Mouse (Mus musculus) forelimb bud, embryonic 11.5 days (tissue): Measurements from ENCODE around the gene Kat2b.
"Not testable (repeated sequence)": the region's sequence is repeated elsewhere in the genome, so short reads cannot be mapped to it uniquely, and the experiment has no call there.

Experiments used
- DNase-seq: peaks from one replicate; pipeline ENCODE4 v3.0.0-alpha.2; 2012; ENCODE audit warnings: low read depth, low spot score

Kat2b gene

GRCm38 (mm10) chr17:53596941-53597790 lies 30.5 kb downstream of the Kat2b start:
- no peak for DNase-seq

GRCm38 (mm10) chr17:53598571-53598970 lies 31.9 kb downstream of the Kat2b start:
- DNase-seq, result no peak

- not testable (repeated sequence) for DNase-seq
These were observed 36.6 kb downstream of the Kat2b start for GRCm38 (mm10) chr17:53603236-53603635.

- not testable (repeated sequence) for DNase-seq
These were observed 39.4 kb downstream of the Kat2b start for GRCm38 (mm10) chr17:53606082-53606481.

GRCm38 (mm10) chr17:53608924-53609323 lies 42.3 kb downstream of the Kat2b start:
- DNase-seq, result not testable (repeated sequence)

- DNase-seq, result no peak
These were observed 50.8 kb downstream of the Kat2b start for GRCm38 (mm10) chr17:53617295-53617957.

GRCm38 (mm10) chr17:53618369-53618768 lies 51.7 kb downstream of the Kat2b start:
- DNase-seq, result no peak

- DNase-seq, result no peak
These were observed 52.7 kb downstream of the Kat2b start for GRCm38 (mm10) chr17:53619391-53619790.

GRCm38 (mm10) chr17:53620611-53621010 lies 54.0 kb downstream of the Kat2b start:
- no peak for DNase-seq

GRCm38 (mm10) chr17:53622125-53622524 lies 55.5 kb downstream of the Kat2b start:
- DNase-seq, result no peak

- no peak for DNase-seq
These were observed 57.1 kb downstream of the Kat2b start for GRCm38 (mm10) chr17:53623762-53624161.

GRCm38 (mm10) chr17:53626160-53626559 lies 59.5 kb downstream of the Kat2b start:
- DNase-seq, result no peak

- no peak for DNase-seq
These were observed 60.8 kb downstream of the Kat2b start for GRCm38 (mm10) chr17:53627497-53627896.

GRCm38 (mm10) chr17:53628131-53628530 lies 61.5 kb downstream of the Kat2b start:
- no peak for DNase-seq

- no peak for DNase-seq
These were observed 64.7 kb downstream of the Kat2b start for GRCm38 (mm10) chr17:53631344-53631743.

GRCm38 (mm10) chr17:53643360-53643759 lies 76.7 kb downstream of the Kat2b start:
- no peak for DNase-seq

- no peak for DNase-seq
These were observed 83.6 kb downstream of the Kat2b start for GRCm38 (mm10) chr17:53650251-53650661.

GRCm38 (mm10) chr17:53654596-53654995 lies 87.9 kb downstream of the Kat2b start:
- DNase-seq, result no peak

GRCm38 (mm10) chr17:53655081-53655480 lies 88.4 kb downstream of the Kat2b start:
- DNase-seq, result no peak

- DNase-seq, result no peak
These were observed 89.3 kb downstream of the Kat2b start for GRCm38 (mm10) chr17:53655959-53656358.

GRCm38 (mm10) chr17:53656369-53656860 lies 89.8 kb downstream of the Kat2b start:
- no peak for DNase-seq

- not testable (repeated sequence) for DNase-seq
These were observed 90.7 kb downstream of the Kat2b start for GRCm38 (mm10) chr17:53657391-53657790.

GRCm38 (mm10) chr17:53658668-53659067 lies 92.0 kb downstream of the Kat2b start:
- no peak for DNase-seq
